Mouse (Mus musculus) limb, embryonic 13.5 days (tissue): Measurements from ENCODE around the gene BC029722. TPM values are rescaled to one million over a fixed set of nuclear protein-coding genes. Genes with fewer than 3 reads are reported as not detected.

Experiments
- ATAC-seq: fragments of 200-750 bp; cut with Nextera tagmentation; 2 replicates; pipeline ENCODE4 v1.8.0; 2017; ENCODE audit warnings: low read depth, moderate number of reproducible peaks, moderate TSS enrichment; ENCODE audit not compliant: low FRiP score
- H3K27ac ChIP-seq: fragments of 300-500 bp; sonication (generic); 2 replicates; pipeline ENCODE4 v1.5.1; 2015; ENCODE audit warnings: inconsistent platforms, mild to moderate bottlenecking, moderate library complexity
- H3K27me3 ChIP-seq: fragments of 300-500 bp; sonication (generic); 2 replicates; pipeline ENCODE4 v1.6.1; 2015; ENCODE audit warnings: mild to moderate bottlenecking, inconsistent platforms
- H3K36me3 ChIP-seq: fragments of 300-500 bp; sonication (generic); 2 replicates; pipeline ENCODE4 v1.6.1; 2015; ENCODE audit warnings: inconsistent platforms, mild to moderate bottlenecking, moderate library complexity
- H3K4me1 ChIP-seq: fragments of 300-500 bp; sonication (generic); 2 replicates; pipeline ENCODE4 v1.6.1; 2015; ENCODE audit warnings: inconsistent platforms
- H3K4me2 ChIP-seq: fragments of 300-500 bp; sonication (generic); replicated peaks from 2 replicates; pipeline ENCODE4 v1.6.1; 2015; ENCODE audit warnings: inconsistent platforms, mild to moderate bottlenecking, moderate library complexity
- H3K4me3 ChIP-seq: fragments of 300-500 bp; sonication (generic); 2 replicates; pipeline ENCODE4 v1.5.1; 2015; ENCODE audit warnings: moderate library complexity, mild to moderate bottlenecking, inconsistent platforms
- H3K9ac ChIP-seq: fragments of 300-500 bp; sonication (generic); 2 replicates; pipeline ENCODE4 v1.6.1; 2015; ENCODE audit warnings: mild to moderate bottlenecking, inconsistent platforms
- H3K9me3 ChIP-seq: fragments of 300-500 bp; sonication (generic); 2 replicates; pipeline ENCODE4 v1.6.1; 2016; ENCODE audit warnings: inconsistent platforms
- WGBS: fragments of 180-500 bp; shearing (Covaris S2); methylation state at CpG from one replicate; pipeline ENCODE4 v1.1.7; 2015; 5-methylcytosine and 5-hydroxymethylcytosine counted together
- polyA plus RNA-seq: library from polyadenylated mRNA; unstranded; fragments of >200 nt; fragmentation: Nextera tagmentation; extraction: Ambion mirVana; gene quantifications from 2 replicates; pipeline ENCODE4 v1.2.1, GENCODE M21; 2015

The BC029722 gene
- polyA plus RNA-seq, 1 experiment from 2014 or later = 16.2 TPM

GRCm38 (mm10) chr2:155775685-155776263, 43.5 kb downstream of the BC029722 start:
- peak overlapping the region; percentile 96 for H3K4me2 ChIP-seq

GRCm38 (mm10) chr2:155774927-155775684, 44.1 kb downstream of the BC029722 start, which contains the start of gene Mmp24:
Mmp24 (plus strand) TSS chr2:155775342.
- Histone ChIP-seq H3K4me3 (peak within 1 kb of the TSS; percentile 57), H3K9ac (no peak within 1 kb of the TSS), H3K4me1 (peaks cover 8% of the 10 kb centered on the region), H3K36me3 (no peaks in the 10 kb centered on the region), H3K27ac (no peak within 1 kb of the TSS), H3K4me2 (peak within 1 kb of the TSS; percentile 96), H3K9me3 (no peaks in the 10 kb centered on the region), H3K27me3 (peaks cover 74% of the 10 kb centered on the region)
- 3% methylated on average over 37 of the region's 100 CpGs for WGBS
- peak; percentile 57; the same call in 1 of the 2 replicates for ATAC-seq

More at GRCm38 (mm10) chr2:155775685-155776263, 43.5 kb downstream of the BC029722 start:
- 0 out of 2 replicates have a peak, but pooled peaks have one; percentile 57 for ATAC-seq
- peaks cover 74% of the 10 kb centered on the region for H3K27me3 ChIP-seq
- H3K4me1 ChIP-seq = peaks cover 8% of the 10 kb centered on the region
- peak overlapping the region; percentile 57 for H3K4me3 ChIP-seq
- no peak overlapping the region for H3K9ac ChIP-seq
- H3K36me3 ChIP-seq = no peaks in the 10 kb centered on the region
- no peaks in the 10 kb centered on the region for H3K9me3 ChIP-seq
- under 1% methylated on average over 44 of the region's 44 CpGs for WGBS
- no peak overlapping the region for H3K27ac ChIP-seq

DNA sequence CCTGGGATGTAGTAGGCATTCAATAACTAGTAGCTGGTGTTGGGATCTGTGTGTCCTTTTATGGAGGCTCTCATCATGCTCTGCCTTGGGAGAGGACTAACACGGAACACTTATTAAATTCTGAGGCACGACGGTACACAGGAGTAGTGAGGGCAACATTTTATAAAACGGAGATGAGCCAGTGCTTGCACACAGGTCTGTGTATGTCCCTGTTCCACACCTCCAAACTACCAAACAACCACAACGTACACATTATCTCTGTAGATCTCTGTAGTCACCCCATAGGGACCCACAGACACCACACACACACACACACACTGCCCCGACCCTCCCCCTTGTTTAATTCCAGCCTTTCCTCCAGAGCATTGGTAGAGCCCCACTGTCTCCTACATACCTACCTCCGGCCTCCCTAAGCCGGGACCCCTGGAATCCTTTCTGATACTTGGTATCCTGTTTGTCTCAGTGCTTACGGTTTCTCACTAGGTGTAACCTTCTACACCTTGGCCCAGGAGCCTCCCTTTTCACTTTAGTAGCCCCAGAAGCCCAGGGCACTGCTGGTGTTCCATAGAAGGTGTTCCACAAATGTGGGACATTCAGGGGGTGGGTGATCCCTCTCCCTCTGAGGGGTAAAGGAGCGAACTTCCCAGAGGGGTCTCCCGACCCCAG, 44.8 kb downstream of the BC029722 start:
- ATAC-seq = no peak
- H3K9me3 ChIP-seq = no peaks in the 10 kb centered on the region
- H3K27me3 ChIP-seq = peaks cover 68% of the 10 kb centered on the region
- H3K27ac ChIP-seq = no peak overlapping the region
- H3K4me2 ChIP-seq = peak overlapping the region; percentile 96
- H3K4me3 ChIP-seq = peak overlapping the region; percentile 57
- peaks cover 8% of the 10 kb centered on the region for H3K4me1 ChIP-seq
- H3K9ac ChIP-seq = no peak overlapping the region
- H3K36me3 ChIP-seq = no peaks in the 10 kb centered on the region
- whole genome bisulfite sequencing = 53% methylated on average over 11 of the region's 11 CpGs

DNA sequence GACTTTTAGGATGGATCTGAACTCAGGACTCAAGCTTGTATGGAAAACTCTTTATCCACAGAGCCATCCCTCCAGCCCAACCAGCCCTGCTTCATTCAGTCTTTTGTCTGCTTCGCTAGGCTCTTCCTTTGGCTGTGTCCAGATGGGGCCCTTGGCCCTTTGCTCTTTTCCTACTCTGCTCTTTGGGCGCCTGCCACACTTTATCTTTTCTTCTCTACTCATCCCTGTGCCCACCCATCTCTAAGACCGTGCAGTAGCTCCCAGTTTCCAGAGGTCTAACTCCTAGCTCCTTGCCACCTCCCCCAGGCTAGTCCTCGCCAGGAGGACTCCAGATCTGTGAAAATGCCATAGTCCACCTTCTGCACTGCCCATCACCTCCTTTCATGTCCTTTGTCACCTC, 45.6 kb downstream of the BC029722 start:
- Histone ChIP-seq H3K4me1 (peaks cover 8% of the 10 kb centered on the region), H3K27me3 (peaks cover 68% of the 10 kb centered on the region)

More for the DNA sequence above, 45.6 kb downstream of the BC029722 start:
- H3K4me3 ChIP-seq = no peak overlapping the region
- H3K36me3 ChIP-seq = no peaks in the 10 kb centered on the region
- H3K27ac ChIP-seq = no peak overlapping the region
- ATAC-seq = no peak
- no peaks in the 10 kb centered on the region for H3K9me3 ChIP-seq
- H3K4me2 ChIP-seq = no peak overlapping the region
- H3K9ac ChIP-seq = no peak overlapping the region
- WGBS = 63% methylated on average over 4 of the region's 4 CpGs

Other genes with a start within 250 kb of the BC029722 start
- gene Gss, start 226.6 kb downstream of the BC029722 start, polyA plus RNA-seq = 27.5 and 27.9 TPM in 2 replicates
- 2.7 and 3.7 TPM in 2 replicates for gene Myh7b, start 208.2 kb downstream of the BC029722 start, polyA plus RNA-seq
- gene Trpc4ap, start 127.0 kb downstream of the BC029722 start, polyA plus RNA-seq = 150 and 160 TPM in 2 replicates
- 27.3 and 28.2 TPM in 2 replicates for gene Edem2, start 90.0 kb downstream of the BC029722 start, polyA plus RNA-seq
- not detected in 2 replicates for gene Gm17581, start 83.6 kb downstream of the BC029722 start, polyA plus RNA-seq
- gene Procr, start 68.3 kb downstream of the BC029722 start, polyA plus RNA-seq = 5.7 and 5.8 TPM in 2 replicates
- gene Mmp24, start 44.1 kb downstream of the BC029722 start, polyA plus RNA-seq = 0.05 and 0.20 TPM in 2 replicates
- gene Eif6, start 7.5 kb upstream of the BC029722 start, polyA plus RNA-seq = 188 and 192 TPM in 2 replicates
- 0.42 and 0.47 TPM in 2 replicates for gene Fam83c, start 15.4 kb upstream of the BC029722 start, polyA plus RNA-seq
- 66.9 and 74.7 TPM in 2 replicates for gene Uqcc1, start 110.9 kb upstream of the BC029722 start, polyA plus RNA-seq
- gene Gm15557, start 121.3 kb upstream of the BC029722 start, polyA plus RNA-seq = 0.60 and 1.2 TPM in 2 replicates
- gene Gdf5, start 125.9 kb upstream of the BC029722 start, polyA plus RNA-seq = 101 and 107 TPM in 2 replicates
- 32.1 and 32.2 TPM in 2 replicates for gene Cep250, start 137.0 kb upstream of the BC029722 start, polyA plus RNA-seq
- gene 6430550D23Rik, start 188.6 kb upstream of the BC029722 start, polyA plus RNA-seq = 1.5 and 1.9 TPM in 2 replicates
- gene Ergic3, start 188.6 kb upstream of the BC029722 start, polyA plus RNA-seq = 228 and 246 TPM in 2 replicates
- not detected in 2 replicates for gene Fer1l4, start 233.5 kb upstream of the BC029722 start, polyA plus RNA-seq
- gene Spag4, start 245.7 kb upstream of the BC029722 start, polyA plus RNA-seq = 3.9 and 4.3 TPM in 2 replicates